Mouse (Mus musculus): ENCODE results near the gene Htatsf1. TPM values are rescaled to one million over a fixed set of nuclear protein-coding genes. Genes with fewer than 3 reads are reported as not detected.

Gene Htatsf1
- total RNA-seq (2015) (32.0 and 35.4 TPM in 2 replicates), total RNA-seq (2017) (47.7 and 49.1 TPM in 2 replicates)

- ATAC-seq (ENCODE audit: poor library complexity, severe bottlenecking): peak; percentile 94
These were observed at the start of gene Htatsf1 for GRCm38 (mm10) chrX:57053174-57053992. Gene Htatsf1, plus strand, starts transcription at chrX:57053583.

- ATAC-seq (ENCODE audit: poor library complexity, severe bottlenecking): no peak
These were observed 40.5 kb upstream of the Htatsf1 start for GRCm38 (mm10) chrX:57012891-57013290.

DNA sequence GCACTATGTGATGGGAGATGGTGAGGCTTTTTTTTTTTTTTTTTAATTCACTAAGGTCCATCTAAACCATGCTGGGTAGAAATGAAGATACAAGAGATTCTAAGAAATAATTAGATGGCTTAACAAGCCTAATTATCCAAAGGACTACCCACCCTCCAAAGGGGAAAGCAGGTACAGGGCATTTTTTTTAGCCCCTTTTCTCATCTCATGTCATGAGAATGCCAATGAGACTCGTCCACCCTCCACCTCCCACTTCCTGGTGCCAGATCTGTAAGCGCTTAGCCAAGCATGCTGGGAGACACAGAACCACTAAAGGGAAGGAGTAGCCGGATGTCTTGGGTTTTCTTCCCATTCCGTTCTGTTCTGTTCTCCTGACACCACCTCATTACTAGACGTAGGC is 10.6 kb upstream of the Htatsf1 start, which contains the start of gene Brs3:
Gene Brs3 (plus strand): TSS at position 301 of the 400 bp plus-strand sequence.
- no peak for ATAC-seq (ENCODE audit: poor library complexity, severe bottlenecking)

GRCm38 (mm10) chrX:57043869-57044268 is 9.5 kb upstream of the Htatsf1 start:
- ATAC-seq (ENCODE audit: poor library complexity, severe bottlenecking): no peak

GRCm38 (mm10) chrX:57052848-57053173 is 572 bp upstream of the Htatsf1 start:
- peak; percentile 23; the same call in 1 of the 2 replicates for ATAC-seq (ENCODE audit: poor library complexity, severe bottlenecking)

DNA sequence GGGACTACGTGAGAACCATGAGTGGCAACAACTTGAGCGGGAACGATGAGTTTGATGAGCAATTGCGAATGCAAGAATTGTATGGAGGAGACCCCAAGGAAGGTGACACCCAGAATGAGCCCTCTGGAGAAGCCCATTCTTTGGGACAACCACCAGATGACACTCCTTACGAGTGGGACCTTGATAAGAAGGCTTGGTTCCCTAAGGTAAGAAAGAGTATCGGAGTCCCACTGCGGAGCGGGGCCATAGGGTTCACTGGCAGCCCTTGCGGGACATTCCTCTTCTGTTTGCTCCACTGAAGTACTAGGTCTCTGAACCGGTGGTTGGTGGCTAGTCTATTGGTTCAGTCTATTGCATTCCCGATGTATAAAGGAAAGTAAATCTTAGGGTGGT is 606 bp downstream of the Htatsf1 start:
- no peak for ATAC-seq (ENCODE audit: poor library complexity, severe bottlenecking)

DNA sequence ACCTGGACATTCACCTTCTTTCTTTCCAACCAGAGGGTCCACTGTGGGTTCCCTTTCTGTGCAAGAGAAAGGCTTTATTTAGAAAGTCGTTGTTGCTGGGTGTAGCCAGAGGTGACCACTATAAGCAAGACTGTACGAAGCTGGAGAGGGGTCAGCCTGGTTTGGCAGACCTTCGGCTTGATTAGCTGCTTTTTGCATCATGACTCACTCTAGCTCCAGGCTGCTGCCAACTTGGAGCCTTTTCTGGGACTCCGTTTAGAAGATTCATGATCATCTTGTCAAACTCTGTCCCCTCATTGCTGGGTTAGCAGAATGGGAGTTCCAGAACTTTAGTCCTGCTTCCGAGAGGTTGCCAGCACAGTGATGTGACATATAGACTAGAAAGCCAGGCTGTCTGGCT is 28.1 kb downstream of the Htatsf1 start:
- ATAC-seq (ENCODE audit: poor library complexity, severe bottlenecking): no peak

- no peak for ATAC-seq (ENCODE audit: poor library complexity, severe bottlenecking)
These were observed 34.4 kb downstream of the Htatsf1 start, which contains the start of gene Vgll1 for GRCm38 (mm10) chrX:57087806-57088205. Gene Vgll1, plus strand, starts transcription at chrX:57088106.

- ATAC-seq (ENCODE audit: poor library complexity, severe bottlenecking): no peak
These were observed 50.0 kb downstream of the Htatsf1 start for GRCm38 (mm10) chrX:57103415-57103814.

DNA sequence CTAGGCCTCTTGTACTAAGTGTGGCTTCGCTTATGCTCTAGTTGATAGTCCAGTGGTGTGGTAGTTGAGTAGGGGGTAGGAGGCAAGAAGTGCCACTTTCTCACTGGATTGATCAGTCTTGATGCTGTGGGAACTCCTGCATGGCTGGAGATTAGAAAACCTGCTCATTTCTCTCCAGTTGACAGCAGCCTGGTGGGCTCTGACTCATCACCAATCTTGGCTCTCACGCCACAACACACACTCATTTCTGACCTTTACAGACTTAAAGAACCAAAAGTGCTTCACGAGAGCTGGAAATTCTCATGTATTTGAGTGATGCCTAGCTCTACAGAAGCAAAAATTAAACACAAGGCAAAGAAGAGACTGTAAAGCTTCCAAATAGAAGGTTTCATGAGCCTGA is 53.6 kb downstream of the Htatsf1 start:
- no peak for ATAC-seq (ENCODE audit: poor library complexity, severe bottlenecking)

Other genes with a start within 250 kb of the Htatsf1 start
- gene Map7d3, start 231.3 kb upstream of the Htatsf1 start, total RNA-seq (2015): 9.0 and 9.9 TPM in 2 replicates
- gene Map7d3, start 231.3 kb upstream of the Htatsf1 start, total RNA-seq (2017): 4.2 and 5.4 TPM in 2 replicates
- gene Adgrg4, start 183.4 kb upstream of the Htatsf1 start, total RNA-seq (2015): not detected in 2 replicates
- not detected in 2 replicates for gene Adgrg4, start 183.4 kb upstream of the Htatsf1 start, total RNA-seq (2017)
- not detected in 2 replicates for gene Brs3, start 10.5 kb upstream of the Htatsf1 start, total RNA-seq (2015)
- gene Brs3, start 10.5 kb upstream of the Htatsf1 start, total RNA-seq (2017): not detected in 2 replicates
- not detected in 2 replicates for gene Vgll1, start 34.5 kb downstream of the Htatsf1 start, total RNA-seq (2015)
- not detected in 2 replicates for gene Vgll1, start 34.5 kb downstream of the Htatsf1 start, total RNA-seq (2017)
- gene Cd40lg, start 158.6 kb downstream of the Htatsf1 start, total RNA-seq (2015): 0.29 TPM in 1 of 2 replicates, not detected in the other
- not detected in 2 replicates for gene Cd40lg, start 158.6 kb downstream of the Htatsf1 start, total RNA-seq (2017)